Mouse (Mus musculus) kidney, embryonic 16.5 days (tissue): ENCODE measurements around the gene Cln5. TPM values are rescaled to one million over a fixed set of nuclear protein-coding genes. Genes with fewer than 3 reads are reported as not detected.

Experiments used
- ATAC-seq: fragments of 200-750 bp; cut with Nextera tagmentation; 2 replicates; pipeline ENCODE4 v1.8.0; 2017; ENCODE audit warnings: moderate TSS enrichment; ENCODE audit not compliant: low FRiP score, low TSS enrichment
- H3K27ac ChIP-seq: fragments of 300-500 bp; sonication (generic); 2 replicates; pipeline ENCODE4 v1.5.1; 2014; ENCODE audit warnings: low read length
- H3K27me3 ChIP-seq: fragments of 300-500 bp; sonication (generic); 2 replicates; pipeline ENCODE4 v1.6.1; 2014; ENCODE audit warnings: low read length, control low read depth, mixed read lengths; ENCODE audit not compliant: insufficient read depth
- H3K36me3 ChIP-seq: fragments of 300-500 bp; sonication (generic); 2 replicates; pipeline ENCODE4 v1.6.1; 2014; ENCODE audit warnings: low read length, control low read depth, mixed read lengths; ENCODE audit not compliant: insufficient read depth
- H3K4me1 ChIP-seq: fragments of 300-500 bp; sonication (generic); 2 replicates; pipeline ENCODE4 v1.6.1; 2014; ENCODE audit warnings: low read length, control low read depth, mixed read lengths; ENCODE audit not compliant: insufficient read depth
- H3K4me2 ChIP-seq: fragments of 300-500 bp; sonication (generic); replicated peaks from 2 replicates; pipeline ENCODE4 v1.6.1; 2014; ENCODE audit warnings: low read depth, low read length
- H3K4me3 ChIP-seq: fragments of 300-500 bp; sonication (generic); 2 replicates; pipeline ENCODE4 v1.5.1; 2014; ENCODE audit warnings: mild to moderate bottlenecking, low read length
- H3K9ac ChIP-seq: fragments of 300-500 bp; sonication (generic); replicated peaks from 2 replicates; pipeline ENCODE4 v1.6.1; 2014; ENCODE audit warnings: low read length
- H3K9me3 ChIP-seq: fragments of 300-500 bp; sonication (generic); 2 replicates; pipeline ENCODE4 v1.6.1; 2016; ENCODE audit warnings: low read length, control low read depth
- WGBS: fragments of 180-500 bp; shearing (Covaris S2); extraction: QIAGEN DNeasy Blood & Tissue Kit; methylation state at CpG from one replicate; pipeline ENCODE4 v1.1.7; 2014; 5-methylcytosine and 5-hydroxymethylcytosine counted together
- polyA plus RNA-seq: library from polyadenylated mRNA; unstranded; fragments of >200 nt; fragmentation: Nextera tagmentation; extraction: Ambion mirVana; gene quantifications from 2 replicates; pipeline ENCODE4 v1.2.1, GENCODE M21; 2015

The Cln5 gene
- polyA plus RNA-seq, 1 experiment from 2014 or later, result 38.1 TPM

DNA sequence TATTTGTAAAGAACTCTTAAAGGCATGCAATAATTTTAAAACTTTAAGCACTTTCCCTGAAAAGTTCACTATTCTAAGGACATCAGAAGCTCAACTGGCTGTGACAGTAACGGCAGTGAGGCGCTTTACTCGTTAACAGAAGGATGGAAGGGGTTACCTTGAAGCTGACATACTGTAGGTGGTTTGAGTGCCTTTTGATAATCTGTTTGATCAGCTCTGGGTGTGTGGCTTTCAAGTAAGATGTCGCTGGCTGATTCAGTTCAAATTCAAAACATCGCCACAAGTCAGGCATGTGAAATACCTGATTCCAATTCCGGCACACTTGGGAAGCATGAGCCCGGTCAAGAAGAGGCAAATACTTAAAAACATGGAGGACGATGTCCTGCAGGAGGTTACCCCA, 25.0 kb downstream of the Cln5 start:
- H3K27me3 ChIP-seq, result no peaks in the 10 kb centered on the region
- no peak overlapping the region for H3K9ac ChIP-seq
- H3K27ac ChIP-seq, result no peak overlapping the region
- H3K4me1 ChIP-seq, result peaks cover 15% of the 10 kb centered on the region
- peaks cover 19% of the 10 kb centered on the region; the same call in 1 of the 2 replicates for H3K36me3 ChIP-seq
- no peak for ATAC-seq
- H3K9me3 ChIP-seq, result no peaks in the 10 kb centered on the region
- no peak overlapping the region for H3K4me3 ChIP-seq
- 86% methylated on average over 8 of the region's 8 CpGs for WGBS
- no peak overlapping the region for H3K4me2 ChIP-seq

DNA sequence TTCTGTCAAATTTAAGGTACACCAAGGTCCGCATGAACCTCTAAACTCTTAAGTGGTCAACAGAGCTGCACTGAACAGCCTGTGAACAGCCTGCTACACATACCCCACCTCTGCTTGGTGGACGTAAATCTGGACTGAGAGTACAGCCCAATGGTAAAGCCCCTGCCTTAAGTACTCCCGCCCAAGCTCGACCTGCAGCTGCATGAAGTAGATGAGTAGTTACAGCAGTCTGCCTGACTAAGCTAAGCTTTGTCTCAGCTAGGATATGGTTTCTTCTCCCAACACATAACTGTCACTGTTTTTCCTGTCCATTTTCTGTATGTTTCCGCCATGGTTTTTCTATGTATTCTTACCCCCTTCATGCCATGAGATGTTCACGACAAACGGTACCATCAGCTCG, 25.8 kb downstream of the Cln5 start:
- peaks cover 15% of the 10 kb centered on the region for H3K4me1 ChIP-seq
- ATAC-seq, result no peak
- WGBS, result 90% methylated on average over 8 of the region's 8 CpGs

DNA sequence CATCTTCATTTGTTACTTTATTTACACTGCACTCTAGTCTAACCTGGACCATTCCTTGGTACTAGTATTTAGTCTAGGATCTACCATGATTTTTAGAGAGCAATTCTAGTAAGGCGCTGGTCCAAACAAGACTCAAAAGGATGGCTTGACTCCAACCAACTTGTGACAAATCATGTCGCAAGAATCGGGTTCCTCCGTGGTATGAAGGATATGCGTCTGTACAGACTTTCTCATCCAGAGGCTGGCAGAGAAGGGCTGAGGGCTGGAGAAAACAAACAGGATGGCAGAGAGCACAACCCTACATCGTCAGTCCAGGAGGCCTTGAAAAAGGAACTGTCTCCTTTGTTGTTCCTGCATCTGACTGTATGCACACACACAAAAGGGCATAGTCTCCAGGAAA, 26.6 kb downstream of the Cln5 start:
- peaks cover 10% of the 10 kb centered on the region; the same call in 1 of the 2 replicates for H3K36me3 ChIP-seq
- ATAC-seq, result no peak
- 84% methylated on average over 6 of the region's 6 CpGs for WGBS
- H3K4me3 ChIP-seq, result no peak overlapping the region
- no peak overlapping the region for H3K4me2 ChIP-seq
- no peaks in the 10 kb centered on the region for H3K27me3 ChIP-seq
- no peak overlapping the region for H3K27ac ChIP-seq
- no peak overlapping the region for H3K9ac ChIP-seq
- H3K4me1 ChIP-seq, result peaks cover 19% of the 10 kb centered on the region
- H3K9me3 ChIP-seq, result no peaks in the 10 kb centered on the region

More for the DNA sequence above, 25.8 kb downstream of the Cln5 start:
- Histone ChIP-seq H3K27ac (no peak overlapping the region), H3K27me3 (no peaks in the 10 kb centered on the region), H3K9me3 (no peaks in the 10 kb centered on the region), H3K4me3 (no peak overlapping the region), H3K36me3 (peaks cover 18% of the 10 kb centered on the region; the same call in 1 of the 2 replicates), H3K4me2 (no peak overlapping the region), H3K9ac (no peak overlapping the region)

DNA sequence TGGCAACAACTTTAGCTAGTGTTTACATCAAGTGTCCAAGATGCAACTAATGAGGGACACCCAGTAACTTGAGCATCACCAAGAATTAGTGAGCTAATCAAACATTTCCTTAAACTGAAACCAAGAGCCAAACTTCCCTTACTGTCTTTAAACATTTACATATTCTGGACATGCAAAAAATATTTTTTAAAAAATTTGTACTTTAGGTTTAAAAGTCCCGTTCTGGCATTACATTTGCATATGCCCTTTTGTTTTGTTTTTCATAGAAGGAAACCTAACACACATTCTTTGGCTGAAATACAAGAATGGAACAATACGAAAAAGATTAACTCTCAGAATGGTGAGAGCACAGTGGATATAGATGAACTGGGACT, 28.2 kb downstream of the Cln5 start:
- Histone ChIP-seq H3K4me2 (peak overlapping the region; percentile 73), H3K27ac (peak overlapping the region; percentile 99), H3K9me3 (no peaks in the 10 kb centered on the region), H3K27me3 (no peaks in the 10 kb centered on the region), H3K9ac (peak overlapping the region; percentile 100), H3K4me1 (peaks cover 24% of the 10 kb centered on the region), H3K36me3 (peaks cover 5% of the 10 kb centered on the region; the same call in 1 of the 2 replicates), H3K4me3 (peak overlapping the region; percentile 81)
- no peak for ATAC-seq
- WGBS, result 2% methylated on average over 2 of the region's 2 CpGs

DNA sequence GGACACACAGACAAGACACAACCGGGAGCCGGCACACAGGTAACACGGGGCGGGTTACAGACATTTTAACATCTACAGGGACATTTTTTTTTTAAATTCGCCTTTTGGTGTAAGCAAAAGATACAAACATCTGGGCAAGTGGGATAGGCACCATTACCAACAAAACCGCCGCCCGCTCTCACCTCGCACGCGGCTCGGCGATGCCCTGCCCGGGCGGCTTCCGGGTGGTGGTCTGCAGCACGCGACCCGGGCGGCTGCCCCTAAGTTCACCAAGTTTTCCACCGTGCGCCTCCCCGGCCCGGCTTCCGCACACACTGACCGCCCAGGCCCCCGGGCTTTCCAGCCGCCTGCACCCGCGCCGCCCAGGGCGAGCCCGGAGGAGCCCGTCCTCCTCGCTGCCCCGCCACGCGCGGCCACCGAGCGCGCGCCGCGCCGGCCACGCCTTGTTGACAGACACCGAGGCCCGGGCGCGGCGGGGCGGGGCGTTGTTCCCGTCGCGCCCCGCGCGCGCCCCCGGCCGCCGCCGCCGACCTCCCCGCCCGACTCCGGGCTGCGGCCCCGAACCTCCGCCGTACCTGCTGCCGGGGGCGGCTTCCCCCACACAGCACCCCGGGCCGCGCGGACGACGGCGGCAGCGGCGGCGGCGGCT, 28.7 kb downstream of the Cln5 start:
- H3K4me1 ChIP-seq, result peaks cover 24% of the 10 kb centered on the region
- 0% methylated on average over 42 of the region's 86 CpGs for WGBS
- H3K9me3 ChIP-seq, result no peaks in the 10 kb centered on the region
- peak overlapping the region; percentile 99 for H3K27ac ChIP-seq
- H3K4me3 ChIP-seq, result peak overlapping the region; percentile 81
- H3K36me3 ChIP-seq, result peaks cover 5% of the 10 kb centered on the region; the same call in 1 of the 2 replicates
- ATAC-seq, result peak; percentile 81
- H3K9ac ChIP-seq, result peak overlapping the region; percentile 100
- H3K27me3 ChIP-seq, result no peaks in the 10 kb centered on the region
- peak overlapping the region; percentile 73 for H3K4me2 ChIP-seq

DNA sequence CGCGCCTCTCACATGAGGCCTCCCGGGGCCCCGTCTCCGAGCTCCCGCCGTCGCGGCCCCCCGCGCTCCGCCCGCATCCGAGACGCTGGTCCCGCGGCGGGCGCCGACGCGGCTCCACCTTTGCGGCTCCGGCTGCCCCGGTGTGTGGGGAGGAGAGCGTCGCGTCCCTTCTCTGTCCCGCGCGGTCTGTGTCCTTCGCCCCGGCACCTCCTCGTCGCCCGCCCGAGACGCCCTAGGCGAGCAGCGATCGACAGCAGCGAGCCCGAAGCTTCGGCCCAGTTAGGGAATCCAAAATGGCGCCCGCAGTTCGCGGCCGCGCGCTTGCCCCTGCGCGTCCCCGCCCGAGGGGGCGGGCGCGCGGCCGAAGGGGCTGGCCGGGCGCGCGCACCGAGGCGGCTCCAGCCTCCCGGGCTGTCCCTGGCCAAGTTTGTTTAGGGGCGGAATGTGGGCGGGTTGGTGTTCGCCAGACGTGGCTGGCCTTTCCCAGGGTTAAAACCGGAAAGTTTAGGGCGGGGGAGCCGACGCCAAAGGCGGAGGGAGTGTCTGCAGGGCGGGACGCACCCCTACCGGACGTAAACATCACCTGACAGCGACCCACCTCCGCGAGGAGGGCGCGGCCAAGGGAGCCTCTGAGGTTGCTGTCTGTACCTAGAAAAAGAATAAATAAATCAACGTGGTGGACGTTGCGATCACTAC, 29.4 kb downstream of the Cln5 start, which contains the start of gene Fbxl3:
TSS of gene Fbxl3 (minus strand) at position 329 of the 696 bp plus-strand sequence.
- Histone ChIP-seq H3K4me2 (peak within 1 kb of the TSS; percentile 73), H3K27me3 (no peaks in the 10 kb centered on the region), H3K9me3 (no peaks in the 10 kb centered on the region), H3K9ac (peak within 1 kb of the TSS; percentile 100), H3K27ac (peak within 1 kb of the TSS; percentile 99), H3K4me3 (peak within 1 kb of the TSS; percentile 81), H3K4me1 (peaks cover 24% of the 10 kb centered on the region), H3K36me3 (peaks cover 5% of the 10 kb centered on the region; the same call in 1 of the 2 replicates)
- ATAC-seq, result peak; percentile 95
- under 1% methylated on average over 79 of the region's 88 CpGs for WGBS

GRCm38 (mm10) chr14:103100296-103100695, 30.3 kb downstream of the Cln5 start:
- Histone ChIP-seq H3K27ac (no peak overlapping the region), H3K27me3 (no peaks in the 10 kb centered on the region), H3K9ac (no peak overlapping the region), H3K9me3 (no peaks in the 10 kb centered on the region), H3K4me2 (peak overlapping the region; percentile 73), H3K4me1 (peaks cover 24% of the 10 kb centered on the region), H3K36me3 (peaks cover under 1% of the 10 kb centered on the region; the same call in 1 of the 2 replicates), H3K4me3 (no peak overlapping the region)
- 81% methylated on average over 13 of the region's 13 CpGs for WGBS
- no peak for ATAC-seq

DNA sequence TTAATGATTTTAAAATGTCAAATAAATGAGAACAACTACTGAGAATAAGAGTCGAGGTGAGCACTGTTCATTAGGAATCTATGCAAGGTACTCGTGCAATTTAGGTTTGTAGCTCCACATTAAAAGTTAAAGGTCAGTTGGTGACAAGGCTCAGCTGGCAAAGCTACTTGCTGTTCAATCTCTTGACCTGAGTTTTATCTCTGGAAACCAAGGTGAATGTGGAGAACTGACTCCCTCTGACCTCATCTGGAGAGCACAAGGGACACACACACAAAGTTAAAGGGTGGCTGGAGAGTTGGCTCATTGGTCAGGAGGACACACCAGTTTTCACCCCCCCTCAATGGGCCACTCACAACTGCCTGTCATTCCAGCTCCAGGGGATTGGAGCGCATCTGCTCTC, 31.2 kb downstream of the Cln5 start:
- Histone ChIP-seq H3K4me1 (peaks cover 22% of the 10 kb centered on the region), H3K4me3 (no peak overlapping the region), H3K27ac (0 out of 2 replicates have a peak overlapping the region, but pooled peaks have one; percentile 34), H3K4me2 (no peak overlapping the region), H3K36me3 (no peaks in the 10 kb centered on the region), H3K9me3 (no peaks in the 10 kb centered on the region), H3K9ac (no peak overlapping the region), H3K27me3 (no peaks in the 10 kb centered on the region)
- WGBS, result 62% methylated on average over 3 of the region's 3 CpGs
- no peak for ATAC-seq

DNA sequence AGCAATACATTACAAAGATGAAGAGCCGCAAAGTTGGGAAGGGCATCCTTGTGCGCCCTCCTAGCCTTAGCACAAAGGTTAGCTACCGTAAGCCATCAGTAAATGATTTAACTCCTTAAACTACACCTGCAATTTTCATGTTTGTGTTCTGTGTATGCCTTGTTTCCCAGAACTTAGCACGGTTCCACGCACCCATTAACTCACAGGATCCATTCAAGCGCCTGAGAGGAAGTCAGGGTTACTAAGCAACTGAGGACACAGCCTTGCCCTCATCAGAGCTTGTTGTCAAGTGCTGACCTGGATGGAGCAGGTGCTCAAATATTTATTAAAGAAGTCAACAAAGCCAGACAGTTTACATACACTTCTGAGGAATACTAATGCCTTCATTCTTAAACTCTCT, 32.2 kb downstream of the Cln5 start:
- H3K4me3 ChIP-seq, result no peak overlapping the region
- no peaks in the 10 kb centered on the region for H3K27me3 ChIP-seq
- H3K9me3 ChIP-seq, result no peaks in the 10 kb centered on the region
- ATAC-seq, result peak; percentile 29; the same call in 1 of the 2 replicates
- H3K4me2 ChIP-seq, result no peak overlapping the region
- H3K4me1 ChIP-seq, result peaks cover 15% of the 10 kb centered on the region
- no peak overlapping the region for H3K9ac ChIP-seq
- H3K36me3 ChIP-seq, result no peaks in the 10 kb centered on the region
- 0 out of 2 replicates have a peak overlapping the region, but pooled peaks have one; percentile 11 for H3K27ac ChIP-seq
- 50% methylated on average over 6 of the region's 6 CpGs for WGBS
